Mouse (Mus musculus) thymus, adult 2 months (tissue): Measurements from ENCODE around the gene Ube2ql1.

Source experiments
- CTCF ChIP-seq: fragments of 200-500 bp; IDR thresholded peaks from 2 replicates; pipeline ENCODE4 v1.5.1; 2012; ENCODE audit warnings: mild to moderate bottlenecking, control low read depth, low read length, moderate library complexity, borderline replicate concordance; ENCODE audit not compliant: control insufficient read depth, poor library complexity, insufficient read depth; ENCODE audit errors: extremely low read depth
- POLR2A ChIP-seq: fragments of 200-500 bp; IDR thresholded peaks from 2 replicates; pipeline ENCODE4 v1.6.1; 2012; ENCODE audit warnings: mild to moderate bottlenecking, low read length, control low read depth, moderate library complexity; ENCODE audit not compliant: control insufficient read depth, poor library complexity, insufficient read depth; ENCODE audit errors: extremely low read depth

GRCm38 (mm10) chr13:69739759-69740135 lies at the start of gene Ube2ql1:
- TF ChIP-seq CTCF (peak; percentile 70; the same call in 1 of the 2 replicates), POLR2A (no peak)
